Mouse (Mus musculus) CH12.LX (cell line): Measurements from ENCODE around the gene Chd9. TPM values are rescaled to one million over a fixed set of nuclear protein-coding genes. Genes with fewer than 3 reads are reported as not detected.

Experiments
- DNase-seq: peaks from one replicate; pipeline ENCODE4 v3.0.0-alpha.2; 2013; ENCODE audit errors: extremely low read depth
- H3K27ac ChIP-seq: 2 replicates; pipeline ENCODE4 v1.5.1; 2012; ENCODE audit warnings: low read depth, mild to moderate bottlenecking, control low read depth, moderate library complexity; ENCODE audit not compliant: insufficient read depth
- H3K27me3 ChIP-seq: replicated peaks from 2 replicates; pipeline ENCODE3; 2012; ENCODE audit warnings: inconsistent platforms
- H3K36me3 ChIP-seq, 2 experiments: replicated peaks in 1 of 2; 2 replicates each; pipeline versions ENCODE3 to v1.6.1; 2012; ENCODE audit warnings: inconsistent platforms in 1 of 2, low read length in 1 of 2, mild to moderate bottlenecking in 1 of 2, mixed read lengths in 1 of 2, moderate library complexity in 1 of 2; ENCODE audit not compliant: control insufficient read depth in 1 of 2, insufficient read depth in 1 of 2
- H3K4me1 ChIP-seq, 2 experiments: 2 replicates each; pipeline ENCODE4 v1.6.1; 2012; ENCODE audit warnings: inconsistent platforms in 1 of 2, moderate library complexity in 1 of 2; ENCODE audit not compliant: insufficient read depth in 2 of 2, control insufficient read depth in 1 of 2
- H3K4me2 ChIP-seq: 2 replicates; pipeline ENCODE4 v1.6.1; 2012; ENCODE audit warnings: low read depth, mild to moderate bottlenecking, control low read depth; ENCODE audit not compliant: poor library complexity, insufficient read depth, severe bottlenecking
- H3K4me3 ChIP-seq, 3 experiments: fragments of 150-350 bp in 1 of 3; sonication (generic) in 1 of 3; replicated peaks in 1 of 3; 2 replicates each; pipeline versions ENCODE3 to v1.5.1; 2011 to 2012; ENCODE audit warnings: low read depth in 2 of 3, low read length in 2 of 3, mild to moderate bottlenecking in 2 of 3, moderate library complexity in 2 of 3, control low read depth in 1 of 3, improper control_type of control experiment in 1 of 3, inconsistent platforms in 1 of 3, mixed read lengths in 1 of 3; ENCODE audit not compliant: poor library complexity in 1 of 3
- H3K79me2 ChIP-seq: replicated peaks from 2 replicates; pipeline ENCODE4 v1.6.1; 2012; ENCODE audit warnings: mild to moderate bottlenecking, moderate library complexity; ENCODE audit not compliant: control insufficient read depth, poor library complexity, insufficient read depth, severe bottlenecking; ENCODE audit errors: extremely low read depth
- H3K9ac ChIP-seq: 2 replicates; pipeline ENCODE4 v1.6.1; 2012; ENCODE audit warnings: low read depth, mild to moderate bottlenecking, control low read depth, moderate library complexity; ENCODE audit not compliant: insufficient read depth
- H3K9me3 ChIP-seq: replicated peaks from 2 replicates; pipeline ENCODE3; 2012; ENCODE audit warnings: low read length, inconsistent platforms, mixed read lengths
- BHLHE40 ChIP-seq: IDR thresholded peaks from 2 replicates; pipeline ENCODE4 v1.6.1; 2011; ENCODE audit warnings: mild to moderate bottlenecking, low read depth, low read length, improper control_type of control experiment
- CHD2 ChIP-seq: IDR thresholded peaks from 2 replicates; pipeline ENCODE4 v1.6.1; 2011; ENCODE audit warnings: low read length, improper control_type of control experiment
- E2F4 ChIP-seq: IDR thresholded peaks from 2 replicates; pipeline ENCODE4 v1.6.1; 2011; ENCODE audit warnings: low read depth, low read length, improper control_type of control experiment; ENCODE audit not compliant: insufficient replicate concordance
- EP300 ChIP-seq: IDR thresholded peaks from 2 replicates; pipeline ENCODE4 v1.6.1; 2011; ENCODE audit warnings: low read length, improper control_type of control experiment
- ETS1 ChIP-seq: conservative IDR thresholded peaks from 2 replicates; pipeline ENCODE4 v1.6.1; 2012; ENCODE audit warnings: low read depth, mild to moderate bottlenecking, inconsistent platforms, low read length, improper control_type of control experiment, moderate library complexity
- HCFC1 ChIP-seq: IDR thresholded peaks from 2 replicates; pipeline ENCODE4 v1.6.1; 2012; ENCODE audit warnings: low read depth, mild to moderate bottlenecking, inconsistent platforms, low read length, improper control_type of control experiment
- JUN ChIP-seq: IDR thresholded peaks from 2 replicates; pipeline ENCODE4 v1.6.1; 2011; ENCODE audit warnings: low read depth, mild to moderate bottlenecking, low read length, improper control_type of control experiment, moderate library complexity; ENCODE audit not compliant: insufficient read depth
- JUND ChIP-seq: conservative IDR thresholded peaks from 2 replicates; pipeline ENCODE4 v1.6.1; 2011; ENCODE audit warnings: low read depth, low read length, improper control_type of control experiment
- MAFK ChIP-seq: IDR thresholded peaks from 2 replicates; pipeline ENCODE4 v1.6.1; 2011; ENCODE audit warnings: low read length, improper control_type of control experiment; ENCODE audit not compliant: insufficient replicate concordance
- MAX ChIP-seq: IDR thresholded peaks from 2 replicates; pipeline ENCODE4 v1.6.1; 2011; ENCODE audit warnings: low read length, improper control_type of control experiment
- MAZ ChIP-seq: IDR thresholded peaks from 2 replicates; pipeline ENCODE4 v1.6.1; 2012; ENCODE audit warnings: low read depth, mild to moderate bottlenecking, inconsistent platforms, low read length, improper control_type of control experiment, moderate library complexity
- MEF2A ChIP-seq: IDR thresholded peaks from 2 replicates; pipeline ENCODE4 v1.6.1; 2014; ENCODE audit warnings: low read depth, mild to moderate bottlenecking, inconsistent platforms, low read length, improper control_type of control experiment, borderline replicate concordance
- MXI1 ChIP-seq: IDR thresholded peaks from 2 replicates; pipeline ENCODE4 v1.6.1; 2011; ENCODE audit warnings: mild to moderate bottlenecking, low read depth, low read length, improper control_type of control experiment
- MYC ChIP-seq: IDR thresholded peaks from 2 replicates; pipeline ENCODE4 v1.6.1; 2011; ENCODE audit warnings: low read depth, mild to moderate bottlenecking, improper control_type of control experiment, low read length
- NELFE ChIP-seq: IDR thresholded peaks from 2 replicates; pipeline ENCODE4 v1.6.1; 2011; ENCODE audit warnings: low read depth, low read length, improper control_type of control experiment
- RCOR1 ChIP-seq: conservative IDR thresholded peaks from 2 replicates; pipeline ENCODE4 v1.6.1; 2012; ENCODE audit warnings: low read depth, mild to moderate bottlenecking, inconsistent platforms, low read length, improper control_type of control experiment
- SMC3 ChIP-seq: IDR thresholded peaks from 2 replicates; pipeline ENCODE4 v1.6.1; 2011; ENCODE audit warnings: low read depth, low read length, improper control_type of control experiment
- TBP ChIP-seq: conservative IDR thresholded peaks from 2 replicates; pipeline ENCODE4 v1.6.1; 2011; ENCODE audit warnings: low read depth, low read length, improper control_type of control experiment
- TCF12 ChIP-seq: IDR thresholded peaks from 2 replicates; pipeline ENCODE4 v1.6.1; 2014; ENCODE audit warnings: low read depth, mild to moderate bottlenecking, inconsistent platforms, low read length, improper control_type of control experiment
- USF1 ChIP-seq: IDR thresholded peaks from 2 replicates; pipeline ENCODE4 v1.6.1; 2014; ENCODE audit warnings: low read depth, mild to moderate bottlenecking, inconsistent platforms, low read length, improper control_type of control experiment
- USF2 ChIP-seq: conservative IDR thresholded peaks from 2 replicates; pipeline ENCODE4 v1.6.1; 2011; ENCODE audit warnings: low read depth, low read length, improper control_type of control experiment
- ZMIZ1 ChIP-seq: IDR thresholded peaks from 2 replicates; pipeline ENCODE4 v1.6.1; 2012; ENCODE audit warnings: low read depth, mild to moderate bottlenecking, inconsistent platforms, low read length, improper control_type of control experiment
- ZNF384 ChIP-seq: IDR thresholded peaks from 2 replicates; pipeline ENCODE4 v1.6.1; 2012; ENCODE audit warnings: low read depth, low read length, improper control_type of control experiment, inconsistent platforms
- dilution Hi-C: fragments of 300-500 bp; cut with MboI; formaldehyde crosslinking; loops from 2 replicates; pipeline ENCODE4 v1.14.3; 2020; ENCODE audit warnings: low sequenced_read_pairs; ENCODE audit not compliant: extremely low pct_unique_long_range_greater_than_20kb, extremely low pct_ligation_motif_present
- in situ Hi-C: fragments of 300-500 bp; cut with MboI; formaldehyde crosslinking; loops from 3 replicates; pipeline ENCODE4 v1.14.3; 2019; ENCODE audit warnings: low sequenced_read_pairs, low pct_ligation_motif_present, low pct_unique_long_range_greater_than_20kb, mixed read lengths
- polyA plus RNA-seq: library from polyadenylated mRNA; unstranded; fragments of >175 nt; gene quantifications from 2 replicates; pipeline ENCODE4 v1.2.1, GENCODE M21; 2012; ENCODE audit warnings: low read depth; ENCODE audit not compliant: insufficient read length
- total RNA-seq, 2 experiments: library from RNA; depleted of rRNA; stranded (reverse); fragments of 300-350 nt in 1 of 2; fragments of >200 nt in 1 of 2; gene quantifications; 2 replicates each; pipeline ENCODE4 v1.2.3; 2012 to 2014

Gene Chd9
- total and polyA plus RNA-seq, 3 experiments = 12.7 to 188 (median 15.1) TPM

DNA sequence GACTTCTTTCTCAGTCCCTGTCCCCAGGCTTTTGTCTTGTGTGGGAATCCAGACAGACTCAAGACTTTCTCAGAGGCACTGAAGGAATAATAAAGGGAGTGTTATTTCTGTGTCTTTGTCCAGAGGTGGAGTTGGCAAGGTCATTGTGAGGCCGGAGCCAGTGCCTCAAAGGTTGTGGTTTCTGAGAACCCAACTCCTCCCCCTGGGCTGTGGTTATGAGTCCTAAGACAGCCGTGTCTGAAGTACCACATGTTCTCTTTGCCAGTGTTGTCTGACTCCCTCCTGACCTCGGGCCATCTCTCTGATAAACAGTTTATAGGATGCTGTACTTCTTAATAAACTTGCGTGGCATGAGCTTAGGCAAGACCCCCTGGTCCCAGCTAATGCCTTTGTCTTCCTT, 237.0 kb downstream of the Chd9 start:
- no peak for DNase-seq
- dilution Hi-C loops (no loop called here), in situ Hi-C loops (no loop called here)
- no peaks in the 10 kb centered on the region for H3K36me3 ChIP-seq
- no peaks in the 10 kb centered on the region for H3K27me3 ChIP-seq
- H3K27ac ChIP-seq = no peak overlapping the region
- H3K79me2 ChIP-seq = no peaks in the 10 kb centered on the region
- H3K4me2 ChIP-seq = peak overlapping the region; percentile 43; the same call in 1 of the 2 replicates
- H3K4me3 ChIP-seq = no peak overlapping the region
- TF ChIP-seq MAX (0 out of 2 replicates have a peak, but pooled peaks have one; percentile 23), BHLHE40 (no peak), RCOR1 (no peak), CHD2 (no peak), TBP (0 out of 2 replicates have a peak, but pooled peaks have one; percentile 35), USF1 (no peak)
- peak overlapping the region; percentile 22; the same call in 1 of the 2 replicates for H3K9ac ChIP-seq
- peaks cover 11 to 25% of the 10 kb centered on the region in 2 experiments for H3K4me1 ChIP-seq
- no peaks in the 10 kb centered on the region for H3K9me3 ChIP-seq

DNA sequence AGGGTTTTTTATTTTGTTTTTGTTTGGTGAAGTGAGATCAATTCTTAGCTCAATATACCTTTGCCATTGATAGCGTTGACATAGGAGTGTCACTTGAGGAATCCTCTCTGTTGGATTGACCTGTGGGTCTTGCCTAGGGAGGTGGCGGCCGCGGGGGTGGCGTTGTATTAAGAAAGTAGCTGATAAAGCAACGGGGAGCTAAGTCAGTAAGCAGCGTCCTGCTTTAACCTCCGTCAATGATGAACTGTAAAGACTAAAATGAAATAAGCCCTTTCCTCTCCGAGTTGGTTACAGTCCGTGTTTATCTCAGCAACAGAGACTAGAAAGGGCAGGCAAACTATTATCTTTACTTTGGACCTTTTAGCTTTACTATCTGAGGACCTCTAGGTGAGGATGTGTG, 241.3 kb downstream of the Chd9 start:
- Histone ChIP-seq H3K4me1 (peaks cover 21 to 37% of the 10 kb centered on the region in 2 experiments), H3K36me3 (peaks cover 3 to 18% of the 10 kb centered on the region in 2 experiments), H3K9ac (peak overlapping the region; percentile 59), H3K4me2 (peak overlapping the region; percentile 67; the same call in 1 of the 2 replicates), H3K9me3 (no peaks in the 10 kb centered on the region), H3K79me2 (peaks cover 23% of the 10 kb centered on the region), H3K27ac (no peak overlapping the region), H3K4me3 (peak overlapping the region; percentile 81 to 98 (median 82)), H3K27me3 (no peaks in the 10 kb centered on the region)
- DNase-seq = no peak
- TF ChIP-seq MEF2A = no peak
- TF ChIP-seq SMC3 = no peak
- no peak for TF ChIP-seq EP300
- no peak for TF ChIP-seq HCFC1
- TF ChIP-seq ZMIZ1 = no peak
- TF ChIP-seq MAZ = no peak
- no peak for TF ChIP-seq MXI1
- no peak for TF ChIP-seq ZNF384
- no peak for TF ChIP-seq JUN
- no peak for TF ChIP-seq USF1
- no peak for TF ChIP-seq NELFE
- TF ChIP-seq E2F4 = no peak
- TF ChIP-seq MAFK = no peak
- TF ChIP-seq JUND = no peak
- TF ChIP-seq CHD2 = no peak
- TF ChIP-seq MYC = no peak
- no peak for TF ChIP-seq TCF12
- TF ChIP-seq USF2 = no peak
- TF ChIP-seq RCOR1 = no peak
- no peak for TF ChIP-seq ETS1
- in situ Hi-C loops = no loop called here
- dilution Hi-C loops = no loop called here
